Mouse (Mus musculus) liver, embryonic 11.5 days (tissue): ENCODE data around the gene Astn2. TPM values are rescaled to one million over a fixed set of nuclear protein-coding genes. Genes with fewer than 3 reads are reported as not detected.
A peak's percentile ranks its signal among the peaks of the same experiment; 100 is the strongest.

ENCODE experiments used
- ATAC-seq: fragments of 200-750 bp; cut with Nextera tagmentation; replicated peaks from 2 replicates; pipeline ENCODE4 v1.8.0; 2017; ENCODE audit warnings: moderate number of reproducible peaks, mild to moderate bottlenecking, moderate TSS enrichment, moderate library complexity; ENCODE audit not compliant: low FRiP score
- DNase-seq: peaks from one replicate; pipeline ENCODE4 v3.0.0-alpha.2; 2017; ENCODE audit warnings: low spot score
- H3K27ac ChIP-seq: fragments of 300-500 bp; sonication (generic); 2 replicates; pipeline ENCODE4 v1.5.1; 2014; ENCODE audit warnings: mild to moderate bottlenecking, low read depth, low read length, control low read depth
- H3K27me3 ChIP-seq: fragments of 300-500 bp; sonication (generic); replicated peaks from 2 replicates; pipeline ENCODE4 v1.6.1; 2014; ENCODE audit warnings: low read length, mixed read lengths; ENCODE audit not compliant: control insufficient read depth, insufficient read depth
- H3K36me3 ChIP-seq: fragments of 300-500 bp; sonication (generic); 2 replicates; pipeline ENCODE4 v1.6.1; 2014; ENCODE audit warnings: mild to moderate bottlenecking, low read length, moderate library complexity, mixed read lengths; ENCODE audit not compliant: control insufficient read depth, insufficient read depth
- H3K4me1 ChIP-seq: fragments of 300-500 bp; sonication (generic); replicated peaks from 2 replicates; pipeline ENCODE4 v1.6.1; 2014; ENCODE audit warnings: low read length, mixed read lengths; ENCODE audit not compliant: control insufficient read depth, insufficient read depth
- H3K4me2 ChIP-seq: fragments of 300-500 bp; sonication (generic); 2 replicates; pipeline ENCODE4 v1.6.1; 2014; ENCODE audit warnings: mild to moderate bottlenecking, control low read depth, moderate library complexity
- H3K4me3 ChIP-seq: fragments of 300-500 bp; sonication (generic); 2 replicates; pipeline ENCODE4 v1.5.1; 2014; ENCODE audit warnings: low read depth, low read length, control low read depth
- H3K9ac ChIP-seq: fragments of 300-500 bp; sonication (generic); 2 replicates; pipeline ENCODE4 v1.6.1; 2014; ENCODE audit warnings: low read depth, low read length, control low read depth
- H3K9me3 ChIP-seq: fragments of 300-500 bp; sonication (generic); 2 replicates; pipeline ENCODE4 v1.6.1; 2016; ENCODE audit warnings: low read length, inconsistent platforms, mixed read lengths; ENCODE audit not compliant: control insufficient read depth
- WGBS: fragments of 180-500 bp; shearing (Covaris S2); extraction: QIAGEN DNeasy Blood & Tissue Kit; methylation state at CpG from one replicate; pipeline ENCODE4 v1.1.7; 2014; 5-methylcytosine and 5-hydroxymethylcytosine counted together
- polyA plus RNA-seq: library from polyadenylated mRNA; unstranded; fragments of >200 nt; fragmentation: Nextera tagmentation; extraction: Ambion mirVana; gene quantifications from 2 replicates; pipeline ENCODE4 v1.2.1, GENCODE M21; 2014

The Astn2 gene
- polyA plus RNA-seq, 1 experiment from 2014 or later: 0.05 TPM

GRCm38 (mm10) chr4:66232799-66233198 lies 171.6 kb downstream of the Astn2 start:
- Histone ChIP-seq H3K9me3 (no peaks in the 10 kb centered on the region), H3K4me2 (no peak overlapping the region), H3K27ac (no peak overlapping the region), H3K4me1 (no peaks in the 10 kb centered on the region), H3K36me3 (no peaks in the 10 kb centered on the region), H3K27me3 (no peaks in the 10 kb centered on the region), H3K4me3 (no peak overlapping the region), H3K9ac (no peak overlapping the region)
- 72% methylated on average over 3 of the region's 3 CpGs for WGBS
- ATAC-seq (no peak), DNase-seq (no peak)

- H3K27me3 ChIP-seq: no peaks in the 10 kb centered on the region
- no peaks in the 10 kb centered on the region for H3K4me1 ChIP-seq
- no peaks in the 10 kb centered on the region for H3K36me3 ChIP-seq
- 57% methylated on average over 2 of the region's 2 CpGs for WGBS
- no peak overlapping the region for H3K27ac ChIP-seq
- no peak for ATAC-seq
- DNase-seq: no peak
- no peak overlapping the region for H3K9ac ChIP-seq
- H3K4me2 ChIP-seq: no peak overlapping the region
- H3K9me3 ChIP-seq: no peaks in the 10 kb centered on the region
- H3K4me3 ChIP-seq: no peak overlapping the region
Measured at GRCm38 (mm10) chr4:66232350-66232749, 172.1 kb downstream of the Astn2 start.

DNA sequence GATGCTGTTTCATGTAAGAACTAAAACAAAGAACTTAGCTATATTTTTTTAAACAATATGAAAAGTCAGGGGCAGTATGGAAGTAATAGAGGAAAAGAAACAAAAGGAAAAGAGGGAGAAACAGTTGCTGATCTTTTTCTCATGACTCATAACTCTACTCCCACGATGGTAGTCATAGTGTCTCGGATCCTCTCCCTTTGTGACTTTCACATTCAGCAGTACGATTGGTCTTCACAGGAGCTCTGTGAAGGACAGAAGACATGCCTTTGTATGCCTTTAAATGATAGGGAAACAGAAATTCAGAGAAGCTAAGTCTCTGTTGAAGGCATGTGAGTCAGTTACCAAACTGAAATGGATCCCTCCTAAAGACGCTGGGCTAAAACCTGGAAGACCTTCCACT lies 173.7 kb downstream of the Astn2 start:
- no peaks in the 10 kb centered on the region for H3K36me3 ChIP-seq
- no peak overlapping the region for H3K4me3 ChIP-seq
- 93% methylated on average over 4 of the region's 4 CpGs for WGBS
- no peaks in the 10 kb centered on the region for H3K27me3 ChIP-seq
- no peak for ATAC-seq
- H3K9me3 ChIP-seq: no peaks in the 10 kb centered on the region
- H3K27ac ChIP-seq: no peak overlapping the region
- no peak for DNase-seq
- no peaks in the 10 kb centered on the region for H3K4me1 ChIP-seq
- H3K4me2 ChIP-seq: no peak overlapping the region
- no peak overlapping the region for H3K9ac ChIP-seq

DNA sequence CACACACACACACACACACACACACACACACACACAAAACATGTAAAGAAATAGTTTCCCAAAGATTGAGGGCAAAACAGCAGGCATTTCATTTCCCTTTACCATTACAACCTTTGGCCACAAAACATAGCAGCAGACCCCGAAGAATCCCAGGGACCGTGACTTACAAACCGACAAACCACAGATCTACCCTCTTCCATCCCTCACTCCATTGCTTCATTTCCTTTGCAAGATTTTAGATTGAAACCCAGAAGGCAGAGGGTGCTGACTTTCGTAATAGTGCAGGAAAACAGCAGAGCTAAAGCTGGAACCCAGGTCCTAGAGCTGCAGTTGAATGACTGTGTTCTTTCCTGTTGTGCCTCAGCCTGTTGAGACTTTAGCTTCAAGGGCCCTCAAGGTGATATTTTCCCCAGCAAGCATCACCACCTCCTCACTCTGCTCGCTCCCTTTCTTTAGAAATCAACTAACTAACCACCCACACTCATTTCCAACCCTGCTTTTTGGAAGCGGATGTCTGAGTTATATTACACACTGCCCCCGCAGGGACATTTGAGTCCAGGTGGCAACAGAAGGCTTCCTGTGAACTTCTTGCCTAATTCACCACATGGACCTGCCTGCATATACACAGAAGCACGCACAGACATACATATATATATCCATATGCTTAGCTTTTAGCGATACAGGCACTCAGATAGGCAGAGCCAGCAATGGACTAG lies 181.7 kb downstream of the Astn2 start:
- no peak overlapping the region for H3K4me2 ChIP-seq
- H3K4me1 ChIP-seq: no peaks in the 10 kb centered on the region
- ATAC-seq: no peak
- WGBS: 74% methylated on average over 9 of the region's 9 CpGs
- no peak overlapping the region for H3K27ac ChIP-seq
- H3K9ac ChIP-seq: no peak overlapping the region
- H3K36me3 ChIP-seq: no peaks in the 10 kb centered on the region
- no peak overlapping the region for H3K4me3 ChIP-seq
- DNase-seq: no peak
- H3K9me3 ChIP-seq: no peaks in the 10 kb centered on the region
- H3K27me3 ChIP-seq: no peaks in the 10 kb centered on the region

GRCm38 (mm10) chr4:66215170-66215618 lies 189.2 kb downstream of the Astn2 start:
- Histone ChIP-seq H3K9ac (no peak overlapping the region), H3K9me3 (no peaks in the 10 kb centered on the region), H3K4me3 (no peak overlapping the region), H3K4me2 (no peak overlapping the region), H3K27ac (no peak overlapping the region), H3K27me3 (no peaks in the 10 kb centered on the region), H3K36me3 (no peaks in the 10 kb centered on the region), H3K4me1 (no peaks in the 10 kb centered on the region)
- WGBS: 67% methylated on average over 9 of the region's 9 CpGs
- DNase-seq (no peak), ATAC-seq (no peak)

DNA sequence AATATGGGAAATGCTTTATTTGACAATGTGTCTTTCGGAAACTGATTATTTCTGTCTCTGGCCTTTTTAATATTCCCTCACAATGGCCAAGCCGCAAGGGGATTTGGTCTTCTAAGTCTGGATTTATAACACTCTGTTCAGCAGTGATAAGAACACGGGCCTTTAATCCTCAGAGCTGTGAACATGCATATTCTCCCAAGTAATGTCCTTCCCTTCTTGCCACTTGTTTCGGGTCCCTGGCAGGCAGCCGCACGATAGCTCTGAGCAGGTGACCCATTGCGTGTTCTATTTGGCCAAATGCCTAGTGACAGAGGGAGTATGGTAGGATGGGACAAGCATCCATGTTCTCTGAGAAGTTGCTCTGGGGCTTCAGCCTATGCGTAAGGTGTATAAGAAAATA lies 214.8 kb downstream of the Astn2 start:
- Histone ChIP-seq H3K4me1 (no peaks in the 10 kb centered on the region), H3K4me2 (no peak overlapping the region), H3K9ac (no peak overlapping the region), H3K36me3 (no peaks in the 10 kb centered on the region), H3K27ac (no peak overlapping the region), H3K4me3 (no peak overlapping the region), H3K9me3 (no peaks in the 10 kb centered on the region), H3K27me3 (no peaks in the 10 kb centered on the region)
- no peak for ATAC-seq
- DNase-seq: no peak
- 83% methylated on average over 8 of the region's 8 CpGs for WGBS

DNA sequence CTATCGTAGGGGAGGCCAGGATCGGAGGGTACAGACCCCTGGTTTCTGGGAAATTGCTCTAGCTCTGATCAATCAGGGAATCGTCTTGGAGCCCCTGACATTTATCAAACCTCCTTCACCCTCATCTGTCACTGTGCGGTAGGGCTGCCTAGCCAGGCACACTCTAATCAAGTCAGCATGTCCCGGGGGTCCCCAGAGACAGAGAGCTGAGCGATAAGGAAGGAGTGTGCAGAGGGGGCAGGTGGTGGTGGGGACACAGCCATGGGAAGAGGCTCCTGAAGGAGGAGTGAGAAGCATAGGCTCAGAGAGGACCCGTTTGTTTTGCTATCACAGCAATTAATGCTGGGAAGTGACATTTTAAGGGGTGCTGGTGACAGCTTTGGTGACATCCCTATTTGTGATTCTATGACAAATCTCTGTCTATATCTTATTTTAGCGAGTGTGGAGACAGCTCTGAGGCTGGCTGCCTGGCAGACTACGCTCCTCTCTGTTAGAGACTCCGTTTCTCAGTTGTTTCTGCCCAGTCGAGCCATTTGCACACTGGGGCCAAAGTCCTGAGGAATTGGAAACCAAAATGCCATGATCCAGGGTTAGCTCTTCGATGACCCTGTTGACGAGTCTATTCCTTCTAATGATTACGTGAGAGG lies 228.4 kb downstream of the Astn2 start:
- H3K4me3 ChIP-seq: no peak overlapping the region
- H3K36me3 ChIP-seq: no peaks in the 10 kb centered on the region
- ATAC-seq (no peak), DNase-seq (no peak)
- H3K27me3 ChIP-seq: no peaks in the 10 kb centered on the region
- no peak overlapping the region for H3K4me2 ChIP-seq
- WGBS: 55% methylated on average over 14 of the region's 14 CpGs
- no peaks in the 10 kb centered on the region for H3K4me1 ChIP-seq
- H3K9ac ChIP-seq: no peak overlapping the region
- H3K27ac ChIP-seq: no peak overlapping the region
- no peaks in the 10 kb centered on the region for H3K9me3 ChIP-seq

GRCm38 (mm10) chr4:66171583-66171982 lies 232.8 kb downstream of the Astn2 start:
- H3K9ac ChIP-seq: no peak overlapping the region
- H3K27ac ChIP-seq: no peak overlapping the region
- H3K4me2 ChIP-seq: no peak overlapping the region
- WGBS: 52% methylated on average over 5 of the region's 5 CpGs
- no peaks in the 10 kb centered on the region for H3K4me1 ChIP-seq
- no peaks in the 10 kb centered on the region for H3K27me3 ChIP-seq
- H3K4me3 ChIP-seq: no peak overlapping the region
- ATAC-seq (0 out of 2 replicates have a peak, but pooled peaks have one; percentile 23), DNase-seq (no peak)
- no peaks in the 10 kb centered on the region for H3K9me3 ChIP-seq
- H3K36me3 ChIP-seq: no peaks in the 10 kb centered on the region

- Histone ChIP-seq H3K9ac (no peak overlapping the region), H3K36me3 (no peaks in the 10 kb centered on the region), H3K4me3 (no peak overlapping the region), H3K4me1 (no peaks in the 10 kb centered on the region), H3K27ac (no peak overlapping the region), H3K4me2 (no peak overlapping the region), H3K9me3 (no peaks in the 10 kb centered on the region), H3K27me3 (no peaks in the 10 kb centered on the region)
- no peak for DNase-seq
- WGBS: 82% methylated on average over 3 of the region's 3 CpGs
- no peak for ATAC-seq
Measured at GRCm38 (mm10) chr4:66170787-66171186, 233.6 kb downstream of the Astn2 start.
